7 mouse cellular contexts compared by ENCODE assay signal in the genomic region with DNA sequence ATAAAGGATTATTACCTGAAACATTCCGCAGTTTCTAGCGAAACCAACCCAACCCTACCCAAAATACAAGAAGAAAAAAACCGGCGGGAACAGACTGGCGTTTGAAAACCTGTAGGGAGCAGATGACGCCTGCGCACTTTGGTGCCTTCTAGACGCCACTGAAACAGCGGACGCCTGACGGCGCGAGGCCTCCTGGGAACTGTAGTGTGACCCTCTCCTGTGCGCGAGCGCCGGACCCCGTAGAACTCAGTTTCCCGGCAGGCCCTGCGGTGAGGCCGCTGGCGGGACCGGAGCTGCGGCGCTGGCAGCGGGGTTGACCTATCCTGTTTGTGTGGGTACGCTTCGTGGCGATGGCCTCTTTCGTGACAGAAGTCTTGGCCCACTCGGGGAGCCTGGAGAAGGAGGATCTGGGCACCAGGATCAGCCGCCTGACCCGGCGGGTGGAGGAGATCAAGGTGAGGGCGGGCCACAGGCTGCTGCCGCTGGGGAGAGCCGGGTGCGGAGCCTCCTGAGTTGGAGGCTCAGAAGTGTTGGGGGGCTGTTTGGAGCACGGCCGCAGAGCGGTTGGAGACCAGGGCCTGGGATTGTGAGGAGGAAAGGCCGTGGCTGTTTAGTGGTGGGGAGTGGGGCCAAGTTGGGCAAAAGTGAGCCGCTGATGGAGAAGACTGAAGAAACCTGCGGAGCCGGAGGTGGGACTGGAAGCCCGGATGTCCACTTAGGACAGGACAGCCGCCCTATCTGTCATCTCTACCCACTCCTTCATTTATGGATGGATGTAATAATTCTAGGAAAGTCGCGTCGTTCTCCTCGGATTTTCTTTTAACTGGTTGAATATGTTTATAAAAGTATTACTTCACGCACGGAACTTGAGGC. TPM values are rescaled to one million over a fixed set of nuclear protein-coding genes. Genes with fewer than 3 reads are reported as not detected.
DNase-seq lines count a peak whose midpoint lies in the region; ATAC-seq lines count a peak whose summit lies in the region.

A gene (plus strand): TSS at position 281 of the 873 bp plus-strand sequence.

- H3K27me3 ChIP-seq in embryonic facial prominence, embryonic 12.5 days = no peaks in the 10 kb centered on the region
- no peaks in the 10 kb centered on the region for H3K27me3 ChIP-seq in limb, embryonic 11.5 days (ENCODE audit: control insufficient read depth, insufficient read depth, low read length)
- no peaks in the 10 kb centered on the region for H3K27me3 ChIP-seq in midbrain, embryonic 14.5 days (ENCODE audit: control insufficient read depth, insufficient read depth, low read length)

- H3K9me3 ChIP-seq in embryonic facial prominence, embryonic 12.5 days = no peaks in the 10 kb centered on the region
- H3K9me3 ChIP-seq in limb, embryonic 11.5 days (ENCODE audit: control insufficient read depth, low read length) = no peaks in the 10 kb centered on the region
- H3K9me3 ChIP-seq in midbrain, embryonic 14.5 days (ENCODE audit: control insufficient read depth, low read length) = no peaks in the 10 kb centered on the region

- H3K36me3 ChIP-seq in embryonic facial prominence, embryonic 12.5 days = peaks cover 19% of the 10 kb centered on the region
- 0 out of 2 replicates have a peak, but pooled peaks cover 2% of the 10 kb centered on the region for H3K36me3 ChIP-seq in limb, embryonic 11.5 days (ENCODE audit: control insufficient read depth, insufficient read depth, low read length)
- peaks cover 16% of the 10 kb centered on the region for H3K36me3 ChIP-seq in midbrain, embryonic 14.5 days (ENCODE audit: control insufficient read depth, insufficient read depth, low read length)

- peak; percentile 94 for DNase-seq in adrenal gland, postnatal 25 days
- DNase-seq in heart, adult 11 months = peak; percentile 99
- DNase-seq in kidney, adult 18-20 months = peak; percentile 93
- peak; percentile 96 for DNase-seq in limb, embryonic 11.5 days (ENCODE audit: low spot score)
- peak; percentile 99 for DNase-seq in midbrain, embryonic 14.5 days
- DNase-seq in spleen, adult 18-20 months = peak; percentile 87 to 90

- H3K4me2 ChIP-seq in embryonic facial prominence, embryonic 12.5 days (replicated peaks) = peak within 1 kb of the TSS; percentile 53
- peak within 1 kb of the TSS; percentile 52 for H3K4me2 ChIP-seq in limb, embryonic 11.5 days (ENCODE audit: low read depth, severe bottlenecking)
- H3K4me2 ChIP-seq in midbrain, embryonic 14.5 days (ENCODE audit: low read length) = peak within 1 kb of the TSS; percentile 72

- peak within 1 kb of the TSS; percentile 80 for H3K4me3 ChIP-seq in embryonic facial prominence, embryonic 12.5 days
- H3K4me3 ChIP-seq in limb, embryonic 11.5 days (ENCODE audit: low read depth, low read length) = peak within 1 kb of the TSS; percentile 79
- peak within 1 kb of the TSS; percentile 89 for H3K4me3 ChIP-seq in midbrain, embryonic 14.5 days (replicated peaks; ENCODE audit: low read depth, low read length)

- WGBS in embryonic facial prominence, embryonic 12.5 days = 1% methylated on average over 53 of the region's 53 CpGs
- WGBS in limb, embryonic 11.5 days = under 1% methylated on average over 53 of the region's 53 CpGs
- under 1% methylated on average over 53 of the region's 53 CpGs for WGBS in midbrain, embryonic 14.5 days

- peak; percentile 99 for ATAC-seq in embryonic facial prominence, embryonic 12.5 days (ENCODE audit: insufficient number of reproducible peaks, insufficient read depth, low FRiP score, low TSS enrichment)
- peak; percentile 99 for ATAC-seq in limb, embryonic 11.5 days (ENCODE audit: insufficient number of reproducible peaks, low FRiP score, low TSS enrichment, low read depth)
- peak; percentile 98 for ATAC-seq in midbrain, embryonic 14.5 days (ENCODE audit: low FRiP score, low TSS enrichment)

- peak within 1 kb of the TSS; percentile 78 for H3K9ac ChIP-seq in embryonic facial prominence, embryonic 12.5 days
- peak within 1 kb of the TSS; percentile 72 for H3K9ac ChIP-seq in limb, embryonic 11.5 days (ENCODE audit: low read length)
- H3K9ac ChIP-seq in midbrain, embryonic 14.5 days (replicated peaks; ENCODE audit: low read length) = peak within 1 kb of the TSS; percentile 76

- peak within 1 kb of the TSS; percentile 64 for H3K27ac ChIP-seq in embryonic facial prominence, embryonic 12.5 days
- H3K27ac ChIP-seq in limb, embryonic 11.5 days (replicated peaks; ENCODE audit: low read depth, low read length) = peak within 1 kb of the TSS; percentile 47; the same call in 1 of the 2 replicates
- H3K27ac ChIP-seq in midbrain, embryonic 14.5 days (replicated peaks; ENCODE audit: low read depth, low read length) = no peak within 1 kb of the TSS; the same call in 1 of the 2 replicates

- H3K4me1 ChIP-seq in embryonic facial prominence, embryonic 12.5 days = peaks cover 10% of the 10 kb centered on the region
- H3K4me1 ChIP-seq in limb, embryonic 11.5 days (ENCODE audit: control insufficient read depth, insufficient read depth, low read length) = peaks cover 5% of the 10 kb centered on the region; the same call in 1 of the 2 replicates
- 0 out of 2 replicates have a peak, but pooled peaks cover 6% of the 10 kb centered on the region for H3K4me1 ChIP-seq in midbrain, embryonic 14.5 days (ENCODE audit: control insufficient read depth, insufficient read depth, low read length)

RNA-seq across cellular contexts. Expression of the gene that starts here (rescaled TPM):
- 18.9 TPM in 2 replicates for total RNA-seq in adrenal gland, postnatal 25 days (2021)
- polyA plus RNA-seq in embryonic facial prominence, embryonic 12.5 days (2016; fragmentation: Nextera tagmentation; extraction: Ambion mirVana) = 51.7 and 51.9 TPM in 2 replicates
- polyA plus RNA-seq in limb, embryonic 11.5 days (2014; fragmentation: Nextera tagmentation; extraction: Ambion mirVana) = 60.2 and 60.4 TPM in 2 replicates
- polyA plus RNA-seq in midbrain, embryonic 14.5 days (2014; fragmentation: Nextera tagmentation; extraction: Ambion mirVana) = 18.6 and 28.0 TPM in 2 replicates
